Mouse (Mus musculus) ES-E14 (cell line): ENCODE measurements at regions not wholly inside any gene's neighbourhood (a gene's known extent, or its start where the extent isn't known, plus 50 kb on each side); places are given as distances from the start of the nearest gene placed in this dataset.

ENCODE experiments used
- CHD2 ChIP-seq: IDR thresholded peaks from 2 replicates; pipeline ENCODE4 v1.6.1; 2014; ENCODE audit warnings: mild to moderate bottlenecking, low read depth, low read length, inconsistent platforms
- HCFC1 ChIP-seq: IDR thresholded peaks from 2 replicates; pipeline ENCODE4 v1.6.1; 2012; ENCODE audit warnings: low read length, inconsistent platforms, borderline replicate concordance; ENCODE audit not compliant: insufficient read depth
- MAFK ChIP-seq: IDR thresholded peaks from 2 replicates; pipeline ENCODE4 v1.6.1; 2014; ENCODE audit warnings: mild to moderate bottlenecking, low read depth, low read length, inconsistent platforms; ENCODE audit not compliant: insufficient read depth
- ZC3H11A ChIP-seq: IDR thresholded peaks from 2 replicates; pipeline ENCODE4 v1.6.1; 2012; ENCODE audit warnings: low read depth, mild to moderate bottlenecking, inconsistent platforms, low read length, borderline replicate concordance

DNA sequence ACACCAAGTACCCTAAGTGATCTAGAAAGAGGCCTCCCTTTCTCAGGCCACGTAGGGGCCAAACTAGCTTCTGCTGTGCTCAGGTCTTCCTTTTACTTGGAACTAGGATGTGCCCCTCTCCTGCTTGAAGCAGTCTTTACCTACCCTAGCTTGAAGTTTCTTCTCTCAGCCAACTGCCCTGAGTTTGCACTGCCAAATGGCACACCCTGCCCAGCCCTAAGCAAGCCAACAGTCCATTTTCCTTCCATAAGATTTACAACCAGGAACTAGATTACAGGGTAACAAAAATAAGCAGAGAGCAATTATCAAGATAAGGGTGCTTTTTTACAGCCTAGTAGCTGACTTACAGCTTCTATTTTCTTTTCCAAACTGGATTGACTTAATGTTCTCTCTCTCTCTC lies 263.5 kb downstream of the Rnf152 start:
- TF ChIP-seq CHD2 (no peak), HCFC1 (no peak), MAFK (no peak), ZC3H11A (no peak)
